Comparison of ENCODE assay signal across 15 mouse cellular contexts in the genomic region with DNA sequence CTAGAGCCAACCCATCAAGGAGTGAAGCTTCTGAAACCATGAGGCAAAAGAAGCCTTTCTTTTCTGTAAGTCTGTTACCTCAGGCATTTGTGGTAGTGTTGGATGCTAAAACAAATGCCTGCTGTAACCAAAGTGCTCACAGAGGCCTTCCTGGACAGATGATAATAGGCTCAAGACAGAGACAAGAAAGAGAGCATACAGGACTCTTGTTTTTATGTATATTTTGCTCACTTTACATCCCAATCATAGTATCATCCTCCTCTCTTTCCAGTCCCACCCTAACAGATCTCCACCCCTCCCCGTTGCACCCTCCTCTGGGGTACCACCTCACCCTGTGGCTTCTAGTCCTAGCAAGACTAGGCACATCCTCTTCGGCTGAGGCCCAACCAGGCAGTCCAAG.
"Had no signal": no experiment of that assay in that cellular context is flagged by ENCODE, and none has a peak within 500 bp of the region (broad histone marks: within the 10 kb centered on the region; RNA-seq: fewer than 3 reads in every experiment).

No protein-coding gene starts in this region.

- H3K9ac ChIP-seq: liver, embryonic 15.5 days; liver, postnatal 0 days; lung, embryonic 15.5 days; midbrain, embryonic 12.5 days; neural tube, embryonic 13.5 days; stomach, embryonic 15.5 days had no signal

- H3K9me3 ChIP-seq: liver, embryonic 15.5 days; lung, embryonic 15.5 days; midbrain, embryonic 10.5 days; midbrain, embryonic 12.5 days; neural tube, embryonic 13.5 days; stomach, embryonic 15.5 days had no signal

- H3K27ac ChIP-seq: liver, embryonic 15.5 days; lung, embryonic 15.5 days; midbrain, embryonic 10.5 days; midbrain, embryonic 12.5 days; neural tube, embryonic 13.5 days; stomach, embryonic 15.5 days; stomach, postnatal 0 days had no signal

- H3K36me3 ChIP-seq: liver, embryonic 15.5 days; lung, embryonic 15.5 days; midbrain, embryonic 10.5 days; midbrain, embryonic 12.5 days; neural tube, embryonic 13.5 days; stomach, embryonic 15.5 days had no signal

- DNase-seq: liver, postnatal 0 days; lung, adult 2 months; lung, postnatal 4 days; midbrain, embryonic 14.5 days; right cerebral cortex, postnatal 14 days; thymus, adult 2 months; thymus, postnatal 25 days had no signal

- H3K4me1 ChIP-seq: liver, embryonic 15.5 days; midbrain, embryonic 10.5 days; midbrain, embryonic 12.5 days; neural tube, embryonic 13.5 days; stomach, embryonic 15.5 days had no signal

- H3K27me3 ChIP-seq: liver, embryonic 15.5 days; lung, embryonic 15.5 days; midbrain, embryonic 12.5 days; neural tube, embryonic 13.5 days; stomach, embryonic 15.5 days had no signal

- H3K4me3 ChIP-seq: liver, embryonic 15.5 days; lung, embryonic 15.5 days; midbrain, embryonic 10.5 days; midbrain, embryonic 12.5 days; myocyte; neural tube, embryonic 13.5 days; stomach, embryonic 15.5 days had no signal
